Comparison of ENCODE assay signal across 14 mouse cellular contexts in genomic region chr19:40411379-40411813, GRCm38 (mm10).
DNase-seq lines count a peak whose midpoint lies in the region; ATAC-seq and TF ChIP-seq lines count a peak whose summit lies in the region.
"Had no signal": no experiment of that assay in that cellular context is flagged by ENCODE, and none has a peak within 500 bp of the region (broad histone marks: within the 10 kb centered on the region; RNA-seq: fewer than 3 reads in every experiment).

No protein-coding gene starts in this region.

- H3K27me3 ChIP-seq in forebrain, embryonic 13.5 days: no peaks in the 10 kb centered on the region
- H3K27me3 ChIP-seq in forebrain, embryonic 10.5 days (ENCODE audit: poor library complexity, severe bottlenecking): no peaks in the 10 kb centered on the region
- no peaks in the 10 kb centered on the region for H3K27me3 ChIP-seq in kidney, embryonic 15.5 days
- no peaks in the 10 kb centered on the region for H3K27me3 ChIP-seq in stomach, postnatal 0 days (ENCODE audit: control insufficient read depth, insufficient read depth, low read length)

- H3K27ac ChIP-seq in forebrain, embryonic 13.5 days: peak overlapping the region; percentile 80
- H3K27ac ChIP-seq in forebrain, embryonic 10.5 days: no peak overlapping the region
- H3K27ac ChIP-seq in kidney, embryonic 15.5 days: 0 out of 2 replicates have a peak overlapping the region, but pooled peaks have one; percentile 1
- peak overlapping the region; percentile 71 for H3K27ac ChIP-seq in stomach, postnatal 0 days (replicated peaks)

- no peak for TF ChIP-seq EP300 in stomach, postnatal 0 days (optimal IDR thresholded peaks at IDR 0.05)

- H3K4me3 ChIP-seq in forebrain, embryonic 13.5 days: no peak overlapping the region
- no peak overlapping the region for H3K4me3 ChIP-seq in forebrain, embryonic 10.5 days
- no peak overlapping the region for H3K4me3 ChIP-seq in kidney, embryonic 15.5 days (replicated peaks)
- no peak overlapping the region for H3K4me3 ChIP-seq in stomach, postnatal 0 days (ENCODE audit: low read depth, low read length)
- H3K4me3 ChIP-seq: myocyte had no signal

- no peak for DNase-seq in forebrain, embryonic 10.5 days (ENCODE audit: extremely low spot score, low spot score)
- no peak for DNase-seq in kidney, postnatal 4 days
- peak; percentile 48 to 60 for DNase-seq in right cerebral cortex, postnatal 10 days (ENCODE audit: low spot score in 2 of 2)
- DNase-seq in right cerebral cortex, postnatal 25 days: no peak
- no peak for DNase-seq in stomach, postnatal 0 days (ENCODE audit: low spot score)
- DNase-seq in thymus, postnatal 4 days: no peak
- DNase-seq: adrenal gland, adult 2 months; B cell, adult 2 months; kidney, adult 9 months; layer of hippocampus, postnatal 36 days; lung, adult 18-20 months had no signal

- no peak for TF ChIP-seq CTCF in stomach, postnatal 0 days (IDR thresholded peaks at IDR 0.05; ENCODE audit: low read depth)

- 39% methylated on average over 6 of the region's 6 CpGs for WGBS in forebrain, embryonic 13.5 days
- 72% methylated on average over 6 of the region's 6 CpGs for WGBS in forebrain, embryonic 10.5 days
- 54% methylated on average over 6 of the region's 6 CpGs for WGBS in kidney, embryonic 15.5 days
- WGBS in stomach, postnatal 0 days: 48% methylated on average over 6 of the region's 6 CpGs

- H3K9me3 ChIP-seq in forebrain, embryonic 13.5 days (replicated peaks): no peaks in the 10 kb centered on the region
- H3K9me3 ChIP-seq in forebrain, embryonic 10.5 days: no peaks in the 10 kb centered on the region
- H3K9me3 ChIP-seq in kidney, embryonic 15.5 days (replicated peaks): no peaks in the 10 kb centered on the region
- no peaks in the 10 kb centered on the region for H3K9me3 ChIP-seq in stomach, postnatal 0 days (ENCODE audit: control insufficient read depth, low read length)

- no peak overlapping the region for H3K4me2 ChIP-seq in forebrain, embryonic 13.5 days
- H3K4me2 ChIP-seq in kidney, embryonic 15.5 days: no peak overlapping the region
- no peak overlapping the region for H3K4me2 ChIP-seq in stomach, postnatal 0 days (replicated peaks; ENCODE audit: low read depth)

- peaks cover 32% of the 10 kb centered on the region for H3K4me1 ChIP-seq in forebrain, embryonic 13.5 days
- peaks cover 12% of the 10 kb centered on the region for H3K4me1 ChIP-seq in forebrain, embryonic 10.5 days
- peaks cover 51% of the 10 kb centered on the region for H3K4me1 ChIP-seq in kidney, embryonic 15.5 days
- H3K4me1 ChIP-seq in stomach, postnatal 0 days (replicated peaks; ENCODE audit: control insufficient read depth, insufficient read depth): no peaks in the 10 kb centered on the region

- H3K36me3 ChIP-seq in forebrain, embryonic 13.5 days (ENCODE audit: poor library complexity, severe bottlenecking): no peaks in the 10 kb centered on the region
- H3K36me3 ChIP-seq in forebrain, embryonic 10.5 days (replicated peaks): no peaks in the 10 kb centered on the region
- no peaks in the 10 kb centered on the region for H3K36me3 ChIP-seq in kidney, embryonic 15.5 days
- no peaks in the 10 kb centered on the region for H3K36me3 ChIP-seq in stomach, postnatal 0 days (ENCODE audit: control insufficient read depth, insufficient read depth, low read length)

- ATAC-seq in forebrain, embryonic 13.5 days: peak; percentile 80
- no peak for ATAC-seq in kidney, embryonic 15.5 days (replicated peaks; ENCODE audit: low FRiP score)
- ATAC-seq in stomach, postnatal 0 days (ENCODE audit: low FRiP score, low TSS enrichment): no peak

- H3K9ac ChIP-seq in forebrain, embryonic 13.5 days: no peak overlapping the region
- no peak overlapping the region for H3K9ac ChIP-seq in kidney, embryonic 15.5 days
- H3K9ac ChIP-seq in stomach, postnatal 0 days (ENCODE audit: low read length): no peak overlapping the region

Comparison
In these comparisons a context has a peak if more than half of its experiments do, and no peak if none do; other contexts are left out.
1. DNase-seq: peak in right cerebral cortex, postnatal 10 days (2 of 2); none in forebrain, embryonic 10.5 days (single experiment), kidney, postnatal 4 days (0 of 2), right cerebral cortex, postnatal 25 days (single experiment), stomach, postnatal 0 days (single experiment) and thymus, postnatal 4 days (single experiment).